Mouse (Mus musculus) 3T3-L1 (cell line): Measurements from ENCODE around the gene Smyd4.

Source experiments
- DNase-seq: peaks from one replicate; pipeline ENCODE4 v3.0.0-alpha.2; 2015; ENCODE audit warnings: low read depth, low spot score

Smyd4 gene

GRCm38 (mm10) chr11:75348199-75348889 is at the start of gene Smyd4, which contains the start of gene Rpa1:
TSS of gene Smyd4 (plus strand) at chr11:75348433.
TSS of gene Rpa1 (minus strand) at chr11:75348324.
- peak; percentile 93 for DNase-seq

- DNase-seq: no peak
Observed at GRCm38 (mm10) chr11:75298491-75298890, 49.7 kb upstream of the Smyd4 start.

- DNase-seq: no peak
Observed at GRCm38 (mm10) chr11:75299786-75300185, 48.4 kb upstream of the Smyd4 start.

- DNase-seq: no peak
Observed at GRCm38 (mm10) chr11:75300954-75301353, 47.3 kb upstream of the Smyd4 start.

GRCm38 (mm10) chr11:75304797-75305196 is 43.4 kb upstream of the Smyd4 start:
- DNase-seq: no peak

- DNase-seq: peak; percentile 13
Observed at GRCm38 (mm10) chr11:75308650-75309049, 39.6 kb upstream of the Smyd4 start.

GRCm38 (mm10) chr11:75310813-75311212 is 37.4 kb upstream of the Smyd4 start:
- no peak for DNase-seq

- DNase-seq: no peak
Observed at GRCm38 (mm10) chr11:75311751-75312150, 36.5 kb upstream of the Smyd4 start.

- no peak for DNase-seq
Observed at GRCm38 (mm10) chr11:75313834-75314233, 34.4 kb upstream of the Smyd4 start.

- DNase-seq: no peak
Observed at GRCm38 (mm10) chr11:75318351-75319221, 29.6 kb upstream of the Smyd4 start.

- no peak for DNase-seq
Observed at GRCm38 (mm10) chr11:75319246-75319645, 29.0 kb upstream of the Smyd4 start.

- no peak for DNase-seq
Observed at GRCm38 (mm10) chr11:75323326-75323737, 24.9 kb upstream of the Smyd4 start.

- no peak for DNase-seq
Observed at GRCm38 (mm10) chr11:75324433-75324832, 23.8 kb upstream of the Smyd4 start.

- no peak for DNase-seq
Observed at GRCm38 (mm10) chr11:75325116-75325968, 22.9 kb upstream of the Smyd4 start.

GRCm38 (mm10) chr11:75325969-75326311 is 22.3 kb upstream of the Smyd4 start:
- DNase-seq: no peak

- DNase-seq: no peak
Observed at GRCm38 (mm10) chr11:75336676-75337075, 11.6 kb upstream of the Smyd4 start.

- no peak for DNase-seq
Observed at GRCm38 (mm10) chr11:75337246-75337645, 11.0 kb upstream of the Smyd4 start.

- DNase-seq: no peak
Observed at GRCm38 (mm10) chr11:75340076-75340475, 8.2 kb upstream of the Smyd4 start.

- DNase-seq: no peak
Observed at GRCm38 (mm10) chr11:75340698-75341345, 7.4 kb upstream of the Smyd4 start.

- no peak for DNase-seq
Observed at GRCm38 (mm10) chr11:75343096-75343495, 5.1 kb upstream of the Smyd4 start.

GRCm38 (mm10) chr11:75344163-75344562 is 4.1 kb upstream of the Smyd4 start:
- DNase-seq: peak; percentile 34
